Mouse (Mus musculus) midbrain, postnatal 0 days (tissue): ENCODE measurements at regions not wholly inside any gene's neighbourhood (a gene's known extent, or its start where the extent isn't known, plus 50 kb on each side); places are given as distances from the start of the nearest gene placed in this dataset.

Experiments
- ATAC-seq: fragments of 200-750 bp; cut with Nextera tagmentation; 2 replicates; pipeline ENCODE4 v1.8.0; 2017; ENCODE audit warnings: moderate number of reproducible peaks, mild to moderate bottlenecking, moderate TSS enrichment, moderate library complexity; ENCODE audit not compliant: low FRiP score
- DNase-seq: peaks from one replicate; pipeline ENCODE4 v3.0.0-alpha.2; 2015; ENCODE audit warnings: low spot score
- H3K27ac ChIP-seq: fragments of 300-500 bp; sonication (generic); 2 replicates; pipeline ENCODE4 v1.5.1; 2014; ENCODE audit warnings: low read depth, mild to moderate bottlenecking, low read length, mixed read lengths
- H3K27me3 ChIP-seq: fragments of 300-500 bp; sonication (generic); 2 replicates; pipeline ENCODE4 v1.6.1; 2014; ENCODE audit warnings: low read length, control low read depth, mixed read lengths; ENCODE audit not compliant: insufficient read depth
- H3K36me3 ChIP-seq: fragments of 300-500 bp; sonication (generic); 2 replicates; pipeline ENCODE4 v1.6.1; 2014; ENCODE audit warnings: low read length, control low read depth, mixed read lengths; ENCODE audit not compliant: insufficient read depth
- H3K4me1 ChIP-seq: fragments of 300-500 bp; sonication (generic); 2 replicates; pipeline ENCODE4 v1.6.1; 2014; ENCODE audit warnings: mild to moderate bottlenecking, control low read depth, antibody characterized with exemption, low read length, mixed read lengths; ENCODE audit not compliant: insufficient read depth
- H3K4me2 ChIP-seq: fragments of 300-500 bp; sonication (generic); 2 replicates; pipeline ENCODE4 v1.6.1; 2014; ENCODE audit warnings: low read depth, mild to moderate bottlenecking, low read length, mixed read lengths; ENCODE audit not compliant: poor library complexity, severe bottlenecking
- H3K4me3 ChIP-seq: fragments of 300-500 bp; sonication (generic); 2 replicates; pipeline ENCODE4 v1.5.1; 2014; ENCODE audit warnings: low read depth, mild to moderate bottlenecking, low read length, moderate library complexity
- H3K9ac ChIP-seq: fragments of 300-500 bp; sonication (generic); replicated peaks from 2 replicates; pipeline ENCODE4 v1.6.1; 2014; ENCODE audit warnings: mild to moderate bottlenecking, low read length, moderate library complexity, mixed read lengths; ENCODE audit not compliant: poor library complexity, severe bottlenecking
- H3K9me3 ChIP-seq: fragments of 300-500 bp; sonication (generic); 2 replicates; pipeline ENCODE4 v1.6.1; 2016; ENCODE audit warnings: low read length, control low read depth
- CTCF ChIP-seq: IDR thresholded peaks from 2 replicates; pipeline ENCODE4 v1.5.1; 2016; ENCODE audit warnings: antibody characterized with exemption, mild to moderate bottlenecking
- WGBS: fragments of 180-500 bp; shearing (Covaris S2); extraction: QIAGEN DNeasy Blood & Tissue Kit; methylation state at CpG from one replicate; pipeline ENCODE4 v1.1.7; 2014; 5-methylcytosine and 5-hydroxymethylcytosine counted together

GRCm38 (mm10) chr15:62209296-62209695, 1286.5 kb upstream of the A1bg start:
- no peak overlapping the region for H3K27ac ChIP-seq
- no peak overlapping the region for H3K4me3 ChIP-seq
- no peaks in the 10 kb centered on the region for H3K27me3 ChIP-seq
- 91% methylated on average over 3 of the region's 3 CpGs for WGBS
- H3K4me2 ChIP-seq = no peak overlapping the region
- no peak for TF ChIP-seq CTCF
- no peaks in the 10 kb centered on the region for H3K4me1 ChIP-seq
- H3K36me3 ChIP-seq = no peaks in the 10 kb centered on the region
- H3K9ac ChIP-seq = no peak overlapping the region
- H3K9me3 ChIP-seq = no peaks in the 10 kb centered on the region
- ATAC-seq = no peak
- DNase-seq = no peak

GRCm38 (mm10) chr15:62206502-62206902, 1283.7 kb upstream of the A1bg start:
- TF ChIP-seq CTCF = no peak
- Histone ChIP-seq H3K27ac (no peak overlapping the region), H3K4me2 (no peak overlapping the region), H3K27me3 (no peaks in the 10 kb centered on the region), H3K36me3 (no peaks in the 10 kb centered on the region), H3K9ac (no peak overlapping the region), H3K4me1 (no peaks in the 10 kb centered on the region), H3K4me3 (no peak overlapping the region), H3K9me3 (no peaks in the 10 kb centered on the region)
- DNase-seq = peak; percentile 62
- no peak for ATAC-seq
- 81% methylated on average over 4 of the region's 4 CpGs for WGBS

GRCm38 (mm10) chr15:62203951-62204905, 1281.4 kb upstream of the A1bg start:
- Histone ChIP-seq H3K4me3 (no peak overlapping the region), H3K36me3 (no peaks in the 10 kb centered on the region), H3K9me3 (no peaks in the 10 kb centered on the region), H3K9ac (no peak overlapping the region), H3K27me3 (no peaks in the 10 kb centered on the region), H3K4me2 (no peak overlapping the region), H3K4me1 (no peaks in the 10 kb centered on the region), H3K27ac (no peak overlapping the region)
- no peak for ATAC-seq
- DNase-seq = peak; percentile 19
- no peak for TF ChIP-seq CTCF
- WGBS = 71% methylated on average over 18 of the region's 18 CpGs

- no peak for DNase-seq
- no peaks in the 10 kb centered on the region for H3K4me1 ChIP-seq
- no peak for TF ChIP-seq CTCF
- no peak for ATAC-seq
- H3K9me3 ChIP-seq = no peaks in the 10 kb centered on the region
- no peak overlapping the region for H3K4me3 ChIP-seq
- H3K27ac ChIP-seq = no peak overlapping the region
- H3K27me3 ChIP-seq = no peaks in the 10 kb centered on the region
- no peak overlapping the region for H3K9ac ChIP-seq
- WGBS = 88% methylated on average over 10 of the region's 10 CpGs
- no peak overlapping the region for H3K4me2 ChIP-seq
- no peaks in the 10 kb centered on the region for H3K36me3 ChIP-seq
Measured at GRCm38 (mm10) chr15:62202781-62203375, 1280.1 kb upstream of the A1bg start.

- no peak for DNase-seq
- Histone ChIP-seq H3K4me2 (no peak overlapping the region), H3K27ac (no peak overlapping the region), H3K36me3 (no peaks in the 10 kb centered on the region), H3K9me3 (no peaks in the 10 kb centered on the region), H3K4me1 (no peaks in the 10 kb centered on the region), H3K4me3 (no peak overlapping the region), H3K9ac (no peak overlapping the region), H3K27me3 (no peaks in the 10 kb centered on the region)
- WGBS = 94% methylated on average over 6 of the region's 6 CpGs
- no peak for ATAC-seq
- no peak for TF ChIP-seq CTCF
Measured at GRCm38 (mm10) chr15:62198721-62199120, 1275.9 kb upstream of the A1bg start.

GRCm38 (mm10) chr15:62198194-62198593, 1275.4 kb upstream of the A1bg start:
- Histone ChIP-seq H3K4me3 (no peak overlapping the region), H3K4me2 (no peak overlapping the region), H3K9ac (no peak overlapping the region), H3K36me3 (no peaks in the 10 kb centered on the region), H3K27me3 (no peaks in the 10 kb centered on the region), H3K9me3 (no peaks in the 10 kb centered on the region), H3K4me1 (no peaks in the 10 kb centered on the region), H3K27ac (no peak overlapping the region)
- whole genome bisulfite sequencing = 92% methylated on average over 4 of the region's 4 CpGs
- no peak for ATAC-seq
- DNase-seq = no peak
- no peak for TF ChIP-seq CTCF
